Mouse (Mus musculus) myocyte (in vitro differentiated cells): ENCODE measurements at regions not wholly inside any gene's neighbourhood (a gene's known extent, or its start where the extent isn't known, plus 50 kb on each side); places are given as distances from the start of the nearest gene placed in this dataset.

Experiments
- CEBPB ChIP-seq: IDR thresholded peaks from 2 replicates; pipeline ENCODE4 v1.6.1; 2011; ENCODE audit warnings: mild to moderate bottlenecking, moderate library complexity; ENCODE audit not compliant: poor library complexity, insufficient read depth, severe bottlenecking
- E2F4 ChIP-seq: IDR thresholded peaks from one replicate; pipeline ENCODE4 v1.6.1; 2011; ENCODE audit warnings: mild to moderate bottlenecking, control low read depth, moderate library complexity; ENCODE audit not compliant: insufficient read depth
- MAX ChIP-seq: IDR thresholded peaks from one replicate; pipeline ENCODE4 v1.6.1; 2011; ENCODE audit warnings: low read depth, mild to moderate bottlenecking, control low read depth
- MYOD1 ChIP-seq, 3 experiments: IDR thresholded peaks; one replicate each; pipeline ENCODE4 v1.6.1; 2011; ENCODE audit warnings: control low read depth in 2 of 3, low read depth in 2 of 3, mild to moderate bottlenecking in 2 of 3, moderate library complexity in 1 of 3; ENCODE audit not compliant: insufficient read length in 2 of 3, control insufficient read depth in 1 of 3
- MYOG ChIP-seq, 3 experiments: IDR thresholded peaks; one replicate each; pipeline ENCODE4 v1.6.1; 2011; ENCODE audit warnings: control low read depth in 2 of 3, low read depth in 2 of 3, mild to moderate bottlenecking in 2 of 3; ENCODE audit not compliant: insufficient read length in 2 of 3, control insufficient read depth in 1 of 3, insufficient read depth in 1 of 3
- POLR2A ChIP-seq: IDR thresholded peaks from one replicate; pipeline ENCODE4 v1.6.1; 2011; ENCODE audit warnings: low read depth, mild to moderate bottlenecking, control low read depth, moderate library complexity; ENCODE audit not compliant: insufficient read length
- POLR2AphosphoS2 ChIP-seq: IDR thresholded peaks from one replicate; pipeline ENCODE4 v1.6.1; 2011; ENCODE audit warnings: low read depth, control low read depth; ENCODE audit not compliant: insufficient read length
- REST ChIP-seq: IDR thresholded peaks from one replicate; pipeline ENCODE4 v1.6.1; 2011; ENCODE audit warnings: mild to moderate bottlenecking, control low read depth, moderate library complexity; ENCODE audit not compliant: insufficient read depth, insufficient read length
- TCF12 ChIP-seq: IDR thresholded peaks from one replicate; pipeline ENCODE4 v1.6.1; 2011; ENCODE audit warnings: mild to moderate bottlenecking, control low read depth; ENCODE audit not compliant: poor library complexity, insufficient read depth, severe bottlenecking
- TCF3 ChIP-seq: IDR thresholded peaks from one replicate; pipeline ENCODE4 v1.6.1; 2011; ENCODE audit warnings: low read depth, control low read depth; ENCODE audit not compliant: insufficient read length
- USF1 ChIP-seq: IDR thresholded peaks from one replicate; pipeline ENCODE4 v1.6.1; 2011; ENCODE audit warnings: low read depth, mild to moderate bottlenecking, control low read depth, moderate library complexity

- TF ChIP-seq POLR2A (no peak), E2F4 (no peak), MYOD1 (IDR thresholded peaks at IDR 0.05; ENCODE audit: control insufficient read depth in 1 of 3, insufficient read length in 2 of 3, low read depth in 2 of 3) (no peak), MAX (no peak), REST (no peak), TCF3 (no peak), CEBPB (no peak), TCF12 (no peak), POLR2AphosphoS2 (no peak), USF1 (no peak), MYOG (IDR thresholded peaks at IDR 0.05; ENCODE audit: control insufficient read depth in 1 of 3, insufficient read depth in 1 of 3, insufficient read length in 2 of 3, low read depth in 2 of 3) (no peak)
These were observed 218.8 kb downstream of the Sec61b start for GRCm38 (mm10) chr4:47693221-47693620.
